Mouse (Mus musculus): ENCODE results near the gene Pfas. TPM values are rescaled to one million over a fixed set of nuclear protein-coding genes. Genes with fewer than 3 reads are reported as not detected.
"Not testable (repeated sequence)": the region's sequence is repeated elsewhere in the genome, so short reads cannot be mapped to it uniquely, and the experiment has no call there.

Pfas gene
- polyA plus RNA-seq, 1 experiment from 2014 or later = 22.5 TPM

GRCm38 (mm10) chr11:68965845-68966244 is 42.4 kb downstream of the Pfas start:
- Histone ChIP-seq H3K4me2 (ENCODE audit: low read depth, low read length) (no peak overlapping the region), H3K4me3 (ENCODE audit: low read length) (no peak overlapping the region), H3K4me1 (ENCODE audit: control insufficient read depth, insufficient read depth, low read length) (peaks cover 18% of the 10 kb centered on the region), H3K27ac (ENCODE audit: low read length) (no peak overlapping the region), H3K9me3 (ENCODE audit: control insufficient read depth, low read length) (no peaks in the 10 kb centered on the region), H3K27me3 (replicated peaks; ENCODE audit: control insufficient read depth, insufficient read depth, low read length) (no peaks in the 10 kb centered on the region), H3K36me3 (ENCODE audit: control insufficient read depth, insufficient read depth, low read length) (no peaks in the 10 kb centered on the region), H3K9ac (ENCODE audit: low read depth, low read length) (no peak overlapping the region)
- ATAC-seq = no peak
- WGBS = 38% methylated on average over 3 of the region's 3 CpGs

- Histone ChIP-seq H3K4me1 (ENCODE audit: control insufficient read depth, insufficient read depth, low read length) (peaks cover 14% of the 10 kb centered on the region), H3K9me3 (ENCODE audit: control insufficient read depth, low read length) (no peaks in the 10 kb centered on the region), H3K4me2 (ENCODE audit: low read depth, low read length) (no peak overlapping the region), H3K27ac (ENCODE audit: low read length) (no peak overlapping the region), H3K9ac (ENCODE audit: low read depth, low read length) (no peak overlapping the region), H3K4me3 (ENCODE audit: low read length) (no peak overlapping the region), H3K36me3 (ENCODE audit: control insufficient read depth, insufficient read depth, low read length) (no peaks in the 10 kb centered on the region), H3K27me3 (replicated peaks; ENCODE audit: control insufficient read depth, insufficient read depth, low read length) (no peaks in the 10 kb centered on the region)
- ATAC-seq = no peak
Observed at GRCm38 (mm10) chr11:68965050-68965449, 43.2 kb downstream of the Pfas start.

- Histone ChIP-seq H3K4me3 (ENCODE audit: low read length) (no peak overlapping the region), H3K27me3 (replicated peaks; ENCODE audit: control insufficient read depth, insufficient read depth, low read length) (no peaks in the 10 kb centered on the region), H3K4me1 (ENCODE audit: control insufficient read depth, insufficient read depth, low read length) (peaks cover 7% of the 10 kb centered on the region), H3K36me3 (ENCODE audit: control insufficient read depth, insufficient read depth, low read length) (no peaks in the 10 kb centered on the region), H3K4me2 (ENCODE audit: low read depth, low read length) (no peak overlapping the region), H3K27ac (ENCODE audit: low read length) (no peak overlapping the region), H3K9me3 (ENCODE audit: control insufficient read depth, low read length) (no peaks in the 10 kb centered on the region), H3K9ac (ENCODE audit: low read depth, low read length) (no peak overlapping the region)
- WGBS = 90% methylated on average over 2 of the region's 2 CpGs
- no peak for ATAC-seq
Observed at GRCm38 (mm10) chr11:68963405-68963804, 44.9 kb downstream of the Pfas start.

GRCm38 (mm10) chr11:68962159-68962558 is 46.1 kb downstream of the Pfas start:
- H3K36me3 ChIP-seq (ENCODE audit: control insufficient read depth, insufficient read depth, low read length); H3K4me2 ChIP-seq (ENCODE audit: low read depth, low read length); H3K27ac ChIP-seq (ENCODE audit: low read length); H3K4me3 ChIP-seq (ENCODE audit: low read length); H3K9ac ChIP-seq (ENCODE audit: low read depth, low read length); H3K27me3 ChIP-seq (replicated peaks; ENCODE audit: control insufficient read depth, insufficient read depth, low read length); H3K4me1 ChIP-seq (ENCODE audit: control insufficient read depth, insufficient read depth, low read length); H3K9me3 ChIP-seq (ENCODE audit: control insufficient read depth, low read length); ATAC-seq: not testable (repeated sequence)
- 16% methylated on average over 11 of the region's 11 CpGs for WGBS

GRCm38 (mm10) chr11:68961596-68961995 is 46.7 kb downstream of the Pfas start:
- Histone ChIP-seq H3K36me3 (ENCODE audit: control insufficient read depth, insufficient read depth, low read length) (no peaks in the 10 kb centered on the region), H3K9ac (ENCODE audit: low read depth, low read length) (no peak overlapping the region), H3K27ac (ENCODE audit: low read length) (no peak overlapping the region), H3K4me3 (ENCODE audit: low read length) (no peak overlapping the region), H3K4me2 (ENCODE audit: low read depth, low read length) (no peak overlapping the region), H3K4me1 (ENCODE audit: control insufficient read depth, insufficient read depth, low read length) (no peaks in the 10 kb centered on the region), H3K27me3 (replicated peaks; ENCODE audit: control insufficient read depth, insufficient read depth, low read length) (0 out of 2 replicates have a peak, but pooled peaks cover 2% of the 10 kb centered on the region), H3K9me3 (ENCODE audit: control insufficient read depth, low read length) (no peaks in the 10 kb centered on the region)
- WGBS = 72% methylated on average over 3 of the region's 3 CpGs
- no peak for ATAC-seq

GRCm38 (mm10) chr11:68957971-68958370 is 50.3 kb downstream of the Pfas start:
- Histone ChIP-seq H3K27me3 (replicated peaks; ENCODE audit: control insufficient read depth, insufficient read depth, low read length) (peaks cover 23% of the 10 kb centered on the region), H3K9ac (ENCODE audit: low read depth, low read length) (no peak overlapping the region), H3K27ac (ENCODE audit: low read length) (no peak overlapping the region), H3K4me2 (ENCODE audit: low read depth, low read length) (no peak overlapping the region), H3K4me1 (ENCODE audit: control insufficient read depth, insufficient read depth, low read length) (peaks cover 4% of the 10 kb centered on the region), H3K4me3 (ENCODE audit: low read length) (no peak overlapping the region), H3K9me3 (ENCODE audit: control insufficient read depth, low read length) (no peaks in the 10 kb centered on the region), H3K36me3 (ENCODE audit: control insufficient read depth, insufficient read depth, low read length) (no peaks in the 10 kb centered on the region)
- 84% methylated on average over 1 of the region's 1 CpGs for WGBS
- no peak for ATAC-seq

GRCm38 (mm10) chr11:68957308-68957707 is 51.0 kb downstream of the Pfas start, which contains the start of gene Arhgef15:
Gene Arhgef15 (minus strand): TSS chr11:68957480.
- Histone ChIP-seq H3K27me3 (replicated peaks; ENCODE audit: control insufficient read depth, insufficient read depth, low read length) (peaks cover 23% of the 10 kb centered on the region), H3K9ac (ENCODE audit: low read depth, low read length) (peak within 1 kb of the TSS; percentile 33; the same call in 1 of the 2 replicates), H3K36me3 (ENCODE audit: control insufficient read depth, insufficient read depth, low read length) (no peaks in the 10 kb centered on the region), H3K4me1 (ENCODE audit: control insufficient read depth, insufficient read depth, low read length) (peaks cover 4% of the 10 kb centered on the region), H3K27ac (ENCODE audit: low read length) (no peak within 1 kb of the TSS), H3K4me3 (ENCODE audit: low read length) (peak within 1 kb of the TSS; percentile 19), H3K9me3 (ENCODE audit: control insufficient read depth, low read length) (no peaks in the 10 kb centered on the region), H3K4me2 (ENCODE audit: low read depth, low read length) (no peak within 1 kb of the TSS)
- 34% methylated on average over 8 of the region's 8 CpGs for WGBS
- ATAC-seq = no peak

GRCm38 (mm10) chr11:68956697-68957096 is 51.6 kb downstream of the Pfas start:
- 34% methylated on average over 13 of the region's 13 CpGs for WGBS
- Histone ChIP-seq H3K27me3 (replicated peaks; ENCODE audit: control insufficient read depth, insufficient read depth, low read length) (peaks cover 25% of the 10 kb centered on the region), H3K9ac (ENCODE audit: low read depth, low read length) (peak overlapping the region; percentile 33; the same call in 1 of the 2 replicates), H3K9me3 (ENCODE audit: control insufficient read depth, low read length) (no peaks in the 10 kb centered on the region), H3K36me3 (ENCODE audit: control insufficient read depth, insufficient read depth, low read length) (no peaks in the 10 kb centered on the region), H3K27ac (ENCODE audit: low read length) (no peak overlapping the region), H3K4me1 (ENCODE audit: control insufficient read depth, insufficient read depth, low read length) (peaks cover 4% of the 10 kb centered on the region), H3K4me2 (ENCODE audit: low read depth, low read length) (no peak overlapping the region), H3K4me3 (ENCODE audit: low read length) (peak overlapping the region; percentile 19)
- ATAC-seq = no peak; the same call in 1 of the 2 replicates

- 38% methylated on average over 3 of the region's 3 CpGs for WGBS
- peaks cover 28% of the 10 kb centered on the region for H3K27me3 ChIP-seq (replicated peaks; ENCODE audit: control insufficient read depth, insufficient read depth, low read length)
- H3K4me1 ChIP-seq (ENCODE audit: control insufficient read depth, insufficient read depth, low read length) = peaks cover 4% of the 10 kb centered on the region
- H3K9ac ChIP-seq (ENCODE audit: low read depth, low read length) = no peak overlapping the region
- no peak overlapping the region for H3K27ac ChIP-seq (ENCODE audit: low read length)
- H3K9me3 ChIP-seq (ENCODE audit: control insufficient read depth, low read length) = no peaks in the 10 kb centered on the region
- H3K4me2 ChIP-seq (ENCODE audit: low read depth, low read length) = no peak overlapping the region
- ATAC-seq = no peak
- no peaks in the 10 kb centered on the region for H3K36me3 ChIP-seq (ENCODE audit: control insufficient read depth, insufficient read depth, low read length)
- H3K4me3 ChIP-seq (ENCODE audit: low read length) = 0 out of 2 replicates have a peak overlapping the region, but pooled peaks have one; percentile 19
Observed at GRCm38 (mm10) chr11:68956107-68956506, 52.2 kb downstream of the Pfas start.

- Histone ChIP-seq H3K36me3 (ENCODE audit: control insufficient read depth, insufficient read depth, low read length) (no peaks in the 10 kb centered on the region), H3K27me3 (replicated peaks; ENCODE audit: control insufficient read depth, insufficient read depth, low read length) (peaks cover 30% of the 10 kb centered on the region), H3K4me1 (ENCODE audit: control insufficient read depth, insufficient read depth, low read length) (peaks cover 4% of the 10 kb centered on the region), H3K4me2 (ENCODE audit: low read depth, low read length) (peak overlapping the region; percentile 75), H3K4me3 (ENCODE audit: low read length) (no peak overlapping the region), H3K27ac (ENCODE audit: low read length) (no peak overlapping the region), H3K9me3 (ENCODE audit: control insufficient read depth, low read length) (no peaks in the 10 kb centered on the region), H3K9ac (ENCODE audit: low read depth, low read length) (no peak overlapping the region)
- ATAC-seq = no peak
- 65% methylated on average over 5 of the region's 5 CpGs for WGBS
Observed at GRCm38 (mm10) chr11:68955473-68955872, 52.8 kb downstream of the Pfas start.
